Mouse (Mus musculus) CH12.LX (cell line): ENCODE data around the gene Zdhhc20. TPM values are rescaled to one million over a fixed set of nuclear protein-coding genes. Genes with fewer than 3 reads are reported as not detected.

ENCODE experiments used
- DNase-seq: peaks from one replicate; pipeline ENCODE4 v3.0.0-alpha.2; 2013; ENCODE audit errors: extremely low read depth
- H3K27ac ChIP-seq: 2 replicates; pipeline ENCODE4 v1.5.1; 2012; ENCODE audit warnings: low read depth, mild to moderate bottlenecking, control low read depth, moderate library complexity; ENCODE audit not compliant: insufficient read depth
- H3K27me3 ChIP-seq: replicated peaks from 2 replicates; pipeline ENCODE3; 2012; ENCODE audit warnings: inconsistent platforms
- H3K36me3 ChIP-seq, 2 experiments: replicated peaks in 1 of 2; 2 replicates each; pipeline versions ENCODE3 to v1.6.1; 2012; ENCODE audit warnings: inconsistent platforms in 1 of 2, low read length in 1 of 2, mild to moderate bottlenecking in 1 of 2, mixed read lengths in 1 of 2, moderate library complexity in 1 of 2; ENCODE audit not compliant: control insufficient read depth in 1 of 2, insufficient read depth in 1 of 2
- H3K4me1 ChIP-seq, 2 experiments: 2 replicates each; pipeline ENCODE4 v1.6.1; 2012; ENCODE audit warnings: inconsistent platforms in 1 of 2, moderate library complexity in 1 of 2; ENCODE audit not compliant: insufficient read depth in 2 of 2, control insufficient read depth in 1 of 2
- H3K4me2 ChIP-seq: 2 replicates; pipeline ENCODE4 v1.6.1; 2012; ENCODE audit warnings: low read depth, mild to moderate bottlenecking, control low read depth; ENCODE audit not compliant: poor library complexity, insufficient read depth, severe bottlenecking
- H3K4me3 ChIP-seq, 3 experiments: fragments of 150-350 bp in 1 of 3; sonication (generic) in 1 of 3; replicated peaks in 1 of 3; 2 replicates each; pipeline versions ENCODE3 to v1.5.1; 2011 to 2012; ENCODE audit warnings: low read depth in 2 of 3, low read length in 2 of 3, mild to moderate bottlenecking in 2 of 3, moderate library complexity in 2 of 3, control low read depth in 1 of 3, improper control_type of control experiment in 1 of 3, inconsistent platforms in 1 of 3, mixed read lengths in 1 of 3; ENCODE audit not compliant: poor library complexity in 1 of 3
- H3K79me2 ChIP-seq: replicated peaks from 2 replicates; pipeline ENCODE4 v1.6.1; 2012; ENCODE audit warnings: mild to moderate bottlenecking, moderate library complexity; ENCODE audit not compliant: control insufficient read depth, poor library complexity, insufficient read depth, severe bottlenecking; ENCODE audit errors: extremely low read depth
- H3K9ac ChIP-seq: 2 replicates; pipeline ENCODE4 v1.6.1; 2012; ENCODE audit warnings: low read depth, mild to moderate bottlenecking, control low read depth, moderate library complexity; ENCODE audit not compliant: insufficient read depth
- H3K9me3 ChIP-seq: replicated peaks from 2 replicates; pipeline ENCODE3; 2012; ENCODE audit warnings: low read length, inconsistent platforms, mixed read lengths
- BHLHE40 ChIP-seq: IDR thresholded peaks from 2 replicates; pipeline ENCODE4 v1.6.1; 2011; ENCODE audit warnings: mild to moderate bottlenecking, low read depth, low read length, improper control_type of control experiment
- CHD1 ChIP-seq: IDR thresholded peaks from 2 replicates; pipeline ENCODE4 v1.6.1; 2012; ENCODE audit warnings: low read depth, low read length, improper control_type of control experiment, inconsistent platforms
- E2F4 ChIP-seq: IDR thresholded peaks from 2 replicates; pipeline ENCODE4 v1.6.1; 2011; ENCODE audit warnings: low read depth, low read length, improper control_type of control experiment; ENCODE audit not compliant: insufficient replicate concordance
- ELF1 ChIP-seq: IDR thresholded peaks from 2 replicates; pipeline ENCODE4 v1.6.1; 2014; ENCODE audit warnings: low read depth, mild to moderate bottlenecking, inconsistent platforms, low read length, improper control_type of control experiment
- EP300 ChIP-seq: IDR thresholded peaks from 2 replicates; pipeline ENCODE4 v1.6.1; 2011; ENCODE audit warnings: low read length, improper control_type of control experiment
- GABPA ChIP-seq: IDR thresholded peaks from 2 replicates; pipeline ENCODE4 v1.6.1; 2012; ENCODE audit warnings: low read depth, low read length, improper control_type of control experiment, inconsistent platforms; ENCODE audit not compliant: insufficient replicate concordance
- JUN ChIP-seq: IDR thresholded peaks from 2 replicates; pipeline ENCODE4 v1.6.1; 2011; ENCODE audit warnings: low read depth, mild to moderate bottlenecking, low read length, improper control_type of control experiment, moderate library complexity; ENCODE audit not compliant: insufficient read depth
- JUND ChIP-seq: conservative IDR thresholded peaks from 2 replicates; pipeline ENCODE4 v1.6.1; 2011; ENCODE audit warnings: low read depth, low read length, improper control_type of control experiment
- KAT2A ChIP-seq: IDR thresholded peaks from 2 replicates; pipeline ENCODE4 v1.6.1; 2012; ENCODE audit warnings: low read length, improper control_type of control experiment, inconsistent platforms; ENCODE audit not compliant: insufficient replicate concordance
- MAFK ChIP-seq: IDR thresholded peaks from 2 replicates; pipeline ENCODE4 v1.6.1; 2011; ENCODE audit warnings: low read length, improper control_type of control experiment; ENCODE audit not compliant: insufficient replicate concordance
- MXI1 ChIP-seq: IDR thresholded peaks from 2 replicates; pipeline ENCODE4 v1.6.1; 2011; ENCODE audit warnings: mild to moderate bottlenecking, low read depth, low read length, improper control_type of control experiment
- NRF1 ChIP-seq: IDR thresholded peaks from 2 replicates; pipeline ENCODE4 v1.6.1; 2014; ENCODE audit warnings: low read depth, mild to moderate bottlenecking, inconsistent platforms, low read length, improper control_type of control experiment, moderate library complexity
- POLR2A ChIP-seq: IDR thresholded peaks from 2 replicates; pipeline ENCODE4 v1.6.1; 2011; ENCODE audit warnings: low read depth, mild to moderate bottlenecking, improper control_type of control experiment, low read length
- POLR2AphosphoS2 ChIP-seq: IDR thresholded peaks from 2 replicates; pipeline ENCODE4 v1.6.1; 2011; ENCODE audit warnings: low read depth, low read length, improper control_type of control experiment
- RAD21 ChIP-seq: IDR thresholded peaks from 2 replicates; pipeline ENCODE4 v1.6.1; 2011; ENCODE audit warnings: low read depth, mild to moderate bottlenecking, low read length, improper control_type of control experiment, moderate library complexity
- RCOR1 ChIP-seq: conservative IDR thresholded peaks from 2 replicates; pipeline ENCODE4 v1.6.1; 2012; ENCODE audit warnings: low read depth, mild to moderate bottlenecking, inconsistent platforms, low read length, improper control_type of control experiment
- SIN3A ChIP-seq: IDR thresholded peaks from 2 replicates; pipeline ENCODE4 v1.6.1; 2012; ENCODE audit warnings: low read length, improper control_type of control experiment, inconsistent platforms
- SMC3 ChIP-seq: IDR thresholded peaks from 2 replicates; pipeline ENCODE4 v1.6.1; 2011; ENCODE audit warnings: low read depth, low read length, improper control_type of control experiment
- TBP ChIP-seq: conservative IDR thresholded peaks from 2 replicates; pipeline ENCODE4 v1.6.1; 2011; ENCODE audit warnings: low read depth, low read length, improper control_type of control experiment
- TCF12 ChIP-seq: IDR thresholded peaks from 2 replicates; pipeline ENCODE4 v1.6.1; 2014; ENCODE audit warnings: low read depth, mild to moderate bottlenecking, inconsistent platforms, low read length, improper control_type of control experiment
- UBTF ChIP-seq: IDR thresholded peaks from 2 replicates; pipeline ENCODE4 v1.6.1; 2012; ENCODE audit warnings: low read depth, mild to moderate bottlenecking, inconsistent platforms, low read length, improper control_type of control experiment, moderate library complexity
- ZC3H11A ChIP-seq: IDR thresholded peaks from 2 replicates; pipeline ENCODE4 v1.6.1; 2012; ENCODE audit warnings: low read depth, mild to moderate bottlenecking, inconsistent platforms, low read length, improper control_type of control experiment
- ZKSCAN1 ChIP-seq: IDR thresholded peaks from 2 replicates; pipeline ENCODE4 v1.6.1; 2012; ENCODE audit warnings: low read depth, inconsistent platforms, low read length, improper control_type of control experiment, borderline replicate concordance
- dilution Hi-C: fragments of 300-500 bp; cut with MboI; formaldehyde crosslinking; loops from 2 replicates; pipeline ENCODE4 v1.14.3; 2020; ENCODE audit warnings: low sequenced_read_pairs; ENCODE audit not compliant: extremely low pct_unique_long_range_greater_than_20kb, extremely low pct_ligation_motif_present
- in situ Hi-C: fragments of 300-500 bp; cut with MboI; formaldehyde crosslinking; loops from 3 replicates; pipeline ENCODE4 v1.14.3; 2019; ENCODE audit warnings: low sequenced_read_pairs, low pct_ligation_motif_present, low pct_unique_long_range_greater_than_20kb, mixed read lengths
- polyA plus RNA-seq: library from polyadenylated mRNA; unstranded; fragments of >175 nt; gene quantifications from 2 replicates; pipeline ENCODE4 v1.2.1, GENCODE M21; 2012; ENCODE audit warnings: low read depth; ENCODE audit not compliant: insufficient read length
- total RNA-seq, 2 experiments: library from RNA; depleted of rRNA; stranded (reverse); fragments of 300-350 nt in 1 of 2; fragments of >200 nt in 1 of 2; gene quantifications; 2 replicates each; pipeline ENCODE4 v1.2.3; 2012 to 2014

Zdhhc20 gene
- total and polyA plus RNA-seq, 3 experiments: 10.4 to 41.3 (median 27.4) TPM

DNA sequence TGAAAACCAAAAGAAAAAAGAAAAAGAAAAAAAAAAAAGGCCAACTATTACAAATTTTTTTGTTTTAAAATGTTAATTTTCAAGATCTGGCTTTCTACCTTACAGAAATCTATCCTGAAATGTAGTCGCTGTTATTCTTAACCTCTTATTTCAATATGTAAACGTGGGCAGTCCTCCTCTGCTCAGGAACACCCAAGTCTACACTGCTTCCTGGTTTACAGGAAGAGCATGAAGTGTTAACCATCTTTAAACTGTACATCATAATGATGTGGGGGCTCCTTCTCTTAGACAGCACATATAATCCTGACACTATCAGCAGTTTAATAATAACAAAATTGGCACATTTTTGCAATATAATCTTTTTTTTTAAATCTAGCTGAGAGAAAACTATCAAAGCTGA lies 4.0 kb downstream of the Zdhhc20 start:
- H3K27me3 ChIP-seq: no peaks in the 10 kb centered on the region
- peaks cover 2 to 47% of the 10 kb centered on the region in 2 experiments; a peak in 3 of 4 replicates for H3K4me1 ChIP-seq
- H3K4me2 ChIP-seq: no peak overlapping the region
- no peak overlapping the region for H3K27ac ChIP-seq
- TF ChIP-seq JUN (no peak), TBP (no peak), MAFK (no peak), ELF1 (peak; percentile 56), KAT2A (no peak), JUND (no peak), TCF12 (no peak), MXI1 (no peak)
- dilution Hi-C loops (no loop called here), in situ Hi-C loops (no loop called here)
- no peak overlapping the region for H3K9ac ChIP-seq
- peaks cover 0 to 20% of the 10 kb centered on the region in 2 experiments for H3K36me3 ChIP-seq
- peaks cover 12% of the 10 kb centered on the region for H3K79me2 ChIP-seq
- H3K9me3 ChIP-seq: no peaks in the 10 kb centered on the region
- DNase-seq: no peak
- no peak overlapping the region for H3K4me3 ChIP-seq

DNA sequence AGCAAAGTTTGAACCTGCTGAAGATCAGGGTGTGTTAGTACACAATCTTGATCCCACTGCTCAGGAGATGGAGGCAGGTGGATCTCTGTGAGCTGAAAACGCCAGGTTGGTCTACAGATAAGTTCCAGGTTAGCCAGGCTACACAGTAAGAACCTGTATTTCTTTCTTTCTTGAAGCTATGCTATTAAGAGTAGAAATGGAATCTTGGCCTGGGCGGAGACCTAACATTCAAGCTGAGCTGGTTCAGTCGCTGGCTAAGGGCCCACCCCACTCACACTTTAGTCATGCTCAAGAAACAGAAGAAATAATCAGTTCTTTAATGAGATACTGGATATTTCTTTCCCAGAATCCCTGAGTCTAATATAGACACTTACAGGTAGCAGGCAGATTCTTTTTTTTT lies 6.7 kb downstream of the Zdhhc20 start:
- no peak overlapping the region for H3K4me3 ChIP-seq
- no peak overlapping the region for H3K9ac ChIP-seq
- peaks cover 2 to 57% of the 10 kb centered on the region in 2 experiments; a peak in 3 of 4 replicates for H3K4me1 ChIP-seq
- dilution Hi-C loops: no loop called here
- no peak overlapping the region for H3K27ac ChIP-seq
- H3K79me2 ChIP-seq: peaks cover 10% of the 10 kb centered on the region; the same call in 1 of the 2 replicates
- no peak for DNase-seq
- TF ChIP-seq UBTF (no peak), RAD21 (no peak), GABPA (no peak)
- in situ Hi-C loops: no loop called here
- peaks cover 0 to 27% of the 10 kb centered on the region in 2 experiments for H3K36me3 ChIP-seq
- no peaks in the 10 kb centered on the region for H3K9me3 ChIP-seq
- no peaks in the 10 kb centered on the region for H3K27me3 ChIP-seq
- no peak overlapping the region for H3K4me2 ChIP-seq

DNA sequence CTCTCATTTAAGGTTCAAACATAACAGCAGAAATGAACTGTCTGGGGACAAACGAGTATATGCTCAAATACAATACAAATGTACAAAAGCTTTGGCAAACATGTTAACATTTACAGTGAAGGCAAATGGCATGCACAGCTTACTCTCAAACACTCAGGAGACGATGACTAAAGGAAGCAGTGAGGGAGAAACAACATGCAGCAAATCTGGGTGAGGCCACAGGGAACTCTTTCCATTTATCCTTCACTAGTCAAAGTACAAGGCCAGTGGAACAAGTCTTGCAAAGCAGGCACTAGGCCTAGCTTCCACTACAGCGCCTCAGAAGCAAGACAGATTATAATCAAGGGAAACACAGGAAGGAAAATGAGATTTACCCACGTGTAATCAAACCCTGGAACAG lies 7.4 kb downstream of the Zdhhc20 start:
- no peak for DNase-seq
- Histone ChIP-seq H3K27ac (no peak overlapping the region), H3K4me3 (no peak overlapping the region), H3K36me3 (peaks cover 0 to 29% of the 10 kb centered on the region in 2 experiments), H3K27me3 (no peaks in the 10 kb centered on the region), H3K4me1 (peaks cover 2 to 52% of the 10 kb centered on the region in 2 experiments; a peak in 3 of 4 replicates), H3K79me2 (peaks cover 7% of the 10 kb centered on the region; the same call in 1 of the 2 replicates), H3K9ac (no peak overlapping the region), H3K4me2 (no peak overlapping the region), H3K9me3 (no peaks in the 10 kb centered on the region)
- no peak for TF ChIP-seq NRF1
- TF ChIP-seq CHD1: no peak
- no peak for TF ChIP-seq POLR2AphosphoS2
- no peak for TF ChIP-seq ELF1
- TF ChIP-seq RCOR1: no peak
- no peak for TF ChIP-seq SMC3
- no peak for TF ChIP-seq ZC3H11A
- TF ChIP-seq BHLHE40: no peak
- TF ChIP-seq E2F4: no peak
- no peak for TF ChIP-seq SIN3A
- no peak for TF ChIP-seq RAD21
- no peak for TF ChIP-seq ZKSCAN1
- TF ChIP-seq EP300: no peak
- no peak for TF ChIP-seq JUN
- no peak for TF ChIP-seq JUND
- TF ChIP-seq TBP: no peak
- TF ChIP-seq POLR2A: no peak
- in situ Hi-C loops: no loop called here
- dilution Hi-C loops: no loop called here
